Mouse (Mus musculus): ENCODE data around the gene Zdhhc5. TPM values are rescaled to one million over a fixed set of nuclear protein-coding genes. Genes with fewer than 3 reads are reported as not detected.
"Not testable (repeated sequence)": the region's sequence is repeated elsewhere in the genome, so short reads cannot be mapped to it uniquely, and the experiment has no call there.

Zdhhc5 gene
- polyA plus RNA-seq, 1 experiment = 61.8 TPM

DNA sequence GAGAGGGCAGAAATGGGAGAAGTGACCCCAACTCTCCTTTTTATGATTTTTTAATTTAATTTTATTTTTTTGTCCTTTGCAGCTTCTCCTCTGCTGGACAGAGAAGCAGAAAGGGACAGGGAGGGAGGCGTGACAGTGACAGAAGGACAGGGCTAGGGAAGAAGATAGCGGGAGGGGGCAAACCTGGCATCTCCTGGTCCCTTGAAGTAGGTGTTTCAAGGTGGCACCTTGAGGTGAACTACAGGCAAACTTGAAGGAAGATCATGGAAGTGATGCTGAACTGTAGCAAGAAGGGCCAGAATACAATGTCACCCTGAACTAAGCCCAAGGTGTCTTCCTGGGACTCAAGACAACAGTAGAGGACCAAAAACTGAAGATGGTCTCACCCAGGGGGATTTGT is 19.9 kb upstream of the Zdhhc5 start:
- no peak for DNase-seq (ENCODE audit: low read depth)

DNA sequence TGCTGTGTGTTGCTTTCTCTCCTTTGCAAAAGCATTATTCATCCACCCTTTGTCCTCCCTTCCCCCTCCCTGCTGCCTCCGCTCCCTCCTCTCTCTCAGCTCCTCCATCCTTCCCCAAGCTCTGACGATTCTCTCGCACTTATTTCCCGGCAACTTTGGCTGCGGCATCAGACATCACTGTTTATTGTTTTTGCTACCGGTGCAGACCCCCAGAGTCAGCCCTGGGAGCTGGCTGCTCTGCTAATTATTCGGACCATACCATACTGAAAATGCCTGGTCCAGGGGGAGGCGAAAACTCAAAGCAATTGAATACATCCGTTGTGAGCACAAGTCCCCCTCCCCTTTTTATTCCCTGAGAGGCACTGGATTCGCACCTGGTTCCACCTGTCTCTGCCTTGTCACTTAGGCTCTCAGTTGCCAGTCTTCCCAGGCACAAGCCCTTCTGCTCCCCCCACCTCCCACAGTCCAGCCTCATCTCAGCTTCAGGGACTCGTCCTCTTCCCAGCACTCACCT is 19.4 kb upstream of the Zdhhc5 start:
- no peak for DNase-seq (ENCODE audit: low read depth)

- no peak for DNase-seq (ENCODE audit: low read depth)
Measured at GRCm38 (mm10) chr2:84733579-84734300, 18.8 kb upstream of the Zdhhc5 start, which contains the start of gene Ypel4. Gene Ypel4 (plus strand): TSS chr2:84734058.

DNA sequence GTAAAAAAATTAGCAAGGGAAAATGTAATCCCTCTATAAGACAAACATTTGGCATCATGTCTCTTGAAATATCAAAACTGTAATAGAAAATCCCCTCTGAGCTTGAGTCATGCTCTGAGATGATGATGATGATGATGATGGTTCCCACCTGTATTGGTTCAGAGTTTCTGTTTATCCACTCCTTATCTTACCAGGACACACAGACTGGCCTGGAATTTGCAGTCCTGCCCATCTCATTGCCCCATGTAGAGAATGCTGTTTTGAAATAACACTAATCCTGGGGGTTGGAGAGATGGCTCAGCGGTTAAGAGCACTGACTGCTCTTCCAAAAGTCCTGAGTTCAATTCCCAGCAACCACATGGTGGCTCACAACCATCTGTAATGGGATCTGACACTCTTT is 17.4 kb upstream of the Zdhhc5 start:
- DNase-seq (ENCODE audit: low read depth) = no peak

DNA sequence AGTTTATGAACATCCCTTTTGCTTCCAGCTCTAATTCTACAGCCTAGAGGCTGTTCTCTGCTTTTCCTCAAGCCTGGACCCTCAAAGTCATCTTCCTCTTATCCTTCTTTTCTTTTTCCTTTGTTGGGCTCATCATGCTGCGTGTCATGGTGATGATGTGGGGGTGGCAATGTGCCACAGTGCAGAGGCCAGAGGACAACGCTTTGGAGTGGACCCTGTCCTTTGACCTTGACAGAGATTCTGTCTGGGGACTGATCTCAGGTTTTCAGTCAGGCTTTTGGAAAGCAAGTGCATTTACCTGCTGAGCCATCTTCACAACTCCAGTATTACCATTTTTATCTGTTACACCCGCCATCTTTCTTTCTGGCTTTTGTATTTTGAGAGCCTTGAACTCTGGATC is 16.2 kb upstream of the Zdhhc5 start:
- DNase-seq (ENCODE audit: low read depth) = no peak

DNA sequence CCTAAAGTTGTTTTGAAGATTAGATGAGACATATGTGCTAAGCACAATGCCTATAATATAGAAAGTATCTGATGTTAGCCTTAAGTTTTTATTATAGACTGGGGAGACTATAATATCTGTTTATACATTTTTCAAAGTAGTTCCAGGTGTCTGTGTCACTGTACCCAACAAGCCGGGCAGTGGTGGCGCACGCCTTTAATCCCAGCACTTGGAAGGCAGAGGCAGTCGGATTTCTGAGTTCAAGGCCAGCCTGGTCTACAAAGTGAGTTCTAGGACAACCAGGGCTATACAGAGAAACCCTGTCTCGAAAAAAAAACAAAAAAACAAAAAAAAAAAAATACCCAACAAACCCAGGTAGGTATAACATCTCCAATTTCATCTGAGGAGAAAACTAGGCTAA is 13.2 kb upstream of the Zdhhc5 start:
- DNase-seq (ENCODE audit: low read depth) = not testable (repeated sequence)

DNA sequence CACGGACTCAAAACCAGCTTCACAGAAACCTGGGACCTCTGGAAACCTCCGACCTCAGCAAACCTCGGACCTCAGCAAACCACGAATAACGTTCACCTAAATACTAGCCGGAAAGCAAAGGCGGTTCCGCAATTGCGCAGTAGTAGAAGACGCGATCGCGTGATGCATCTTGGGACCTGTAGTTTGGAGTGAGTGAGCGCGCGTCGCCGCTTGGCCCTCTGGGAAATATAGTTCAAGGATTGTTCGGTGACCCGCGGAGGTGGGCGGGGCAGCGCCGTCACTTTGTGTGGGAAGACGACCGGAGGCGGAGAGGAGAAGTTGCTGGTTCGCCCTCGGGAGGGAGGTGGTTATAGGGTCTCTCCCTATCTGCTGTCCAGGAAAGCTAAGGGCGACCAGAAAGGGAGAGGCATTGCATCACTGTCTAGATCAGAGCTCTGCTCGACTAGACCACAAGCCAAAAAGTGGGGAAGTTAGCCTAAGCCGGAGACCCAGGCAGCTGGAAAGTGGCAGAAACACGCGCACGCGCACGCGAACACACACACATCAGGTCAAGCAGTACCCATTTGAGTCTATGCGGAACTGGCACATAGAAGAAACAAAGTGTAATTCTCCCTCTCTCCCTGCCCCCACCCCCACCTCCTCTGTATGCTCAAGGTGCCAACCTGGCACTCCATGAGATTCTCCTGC is 12.3 kb upstream of the Zdhhc5 start, which contains the start of gene Clp1:
Gene Clp1, minus strand, starts transcription at position 179 of the 687 bp plus-strand sequence.
- no peak for DNase-seq (ENCODE audit: low read depth)

- DNase-seq (ENCODE audit: low read depth) = no peak
Measured at GRCm38 (mm10) chr2:84726716-84727115, 11.7 kb upstream of the Zdhhc5 start.

DNA sequence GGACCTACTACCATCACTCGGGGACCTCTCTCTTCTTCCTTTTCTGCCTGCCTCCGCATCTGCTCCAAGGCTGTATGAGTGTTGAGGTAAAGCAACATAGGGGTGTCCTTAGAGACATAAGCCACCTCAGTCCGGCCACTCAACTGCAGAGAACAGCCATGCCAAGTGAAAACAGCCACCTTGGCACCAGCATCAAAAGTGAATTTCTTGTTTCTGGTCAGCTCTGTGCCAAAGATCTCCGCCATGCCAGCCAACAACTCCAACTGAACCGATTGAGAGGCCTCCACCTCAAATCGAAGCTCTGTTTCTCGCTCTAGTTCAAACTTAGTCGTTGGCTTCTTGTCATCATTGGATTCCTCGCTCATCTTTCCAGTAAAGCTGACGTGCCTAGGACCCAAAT is 10.8 kb upstream of the Zdhhc5 start:
- no peak for DNase-seq (ENCODE audit: low read depth)

DNA sequence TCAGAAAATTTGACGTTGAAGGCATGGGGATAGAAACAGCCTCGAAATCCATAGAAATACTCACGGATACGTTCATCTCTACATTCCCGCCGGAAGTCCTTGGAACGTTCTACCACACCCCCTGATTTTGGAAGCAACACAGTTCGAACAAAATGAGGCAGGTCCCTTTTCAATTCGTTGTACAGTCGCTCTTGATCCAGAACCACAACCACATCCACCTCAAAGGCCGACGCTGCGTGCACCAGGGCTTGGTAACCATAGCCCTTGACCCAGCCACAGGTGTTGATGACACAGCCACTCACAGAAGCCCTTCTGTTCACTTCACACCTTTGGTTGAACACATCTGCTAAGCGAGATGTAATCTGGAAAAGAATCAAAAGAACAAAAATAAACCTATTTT is 8.9 kb upstream of the Zdhhc5 start:
- no peak for DNase-seq (ENCODE audit: low read depth)

DNA sequence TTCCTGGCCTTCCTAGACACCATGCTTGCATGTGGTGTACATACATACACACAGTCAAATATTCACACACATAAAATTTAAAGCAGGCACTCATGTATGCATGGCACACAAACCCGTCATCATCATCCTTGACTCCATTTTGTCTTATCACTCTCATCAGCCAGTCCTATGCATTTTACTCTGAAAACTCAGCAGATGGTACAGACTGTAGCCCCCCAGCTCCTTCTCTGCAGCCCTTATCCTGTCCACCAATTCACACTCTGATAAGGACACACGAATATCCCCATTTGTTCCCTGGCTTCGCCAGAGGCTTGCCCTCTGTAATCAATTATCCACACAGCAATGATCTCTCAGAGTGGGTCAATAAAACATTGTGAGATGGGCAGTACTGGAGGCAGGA is 6.2 kb upstream of the Zdhhc5 start:
- no peak for DNase-seq (ENCODE audit: low read depth)

DNA sequence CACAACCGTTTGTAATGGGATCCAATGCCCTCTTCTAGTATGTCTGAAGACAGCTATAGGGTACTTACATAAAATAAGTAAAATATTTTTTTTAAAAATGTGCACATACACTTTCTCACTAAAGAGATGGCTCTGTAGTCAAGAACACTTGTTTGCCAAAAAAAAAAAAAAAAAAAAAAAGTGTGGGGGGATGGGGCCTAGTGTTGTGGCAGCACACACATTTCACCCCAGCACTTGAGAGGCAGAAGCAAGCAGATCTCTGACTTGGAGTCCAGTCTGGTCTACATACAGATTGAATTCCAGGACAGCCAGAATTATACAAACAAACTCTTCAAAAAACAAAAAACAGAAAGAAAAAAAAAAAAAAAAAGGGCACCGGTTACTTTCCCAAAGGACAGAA is 5.7 kb upstream of the Zdhhc5 start:
- no peak for DNase-seq (ENCODE audit: low read depth)

- DNase-seq (ENCODE audit: low read depth) = no peak
Measured at GRCm38 (mm10) chr2:84717357-84717756, 2.4 kb upstream of the Zdhhc5 start.

DNA sequence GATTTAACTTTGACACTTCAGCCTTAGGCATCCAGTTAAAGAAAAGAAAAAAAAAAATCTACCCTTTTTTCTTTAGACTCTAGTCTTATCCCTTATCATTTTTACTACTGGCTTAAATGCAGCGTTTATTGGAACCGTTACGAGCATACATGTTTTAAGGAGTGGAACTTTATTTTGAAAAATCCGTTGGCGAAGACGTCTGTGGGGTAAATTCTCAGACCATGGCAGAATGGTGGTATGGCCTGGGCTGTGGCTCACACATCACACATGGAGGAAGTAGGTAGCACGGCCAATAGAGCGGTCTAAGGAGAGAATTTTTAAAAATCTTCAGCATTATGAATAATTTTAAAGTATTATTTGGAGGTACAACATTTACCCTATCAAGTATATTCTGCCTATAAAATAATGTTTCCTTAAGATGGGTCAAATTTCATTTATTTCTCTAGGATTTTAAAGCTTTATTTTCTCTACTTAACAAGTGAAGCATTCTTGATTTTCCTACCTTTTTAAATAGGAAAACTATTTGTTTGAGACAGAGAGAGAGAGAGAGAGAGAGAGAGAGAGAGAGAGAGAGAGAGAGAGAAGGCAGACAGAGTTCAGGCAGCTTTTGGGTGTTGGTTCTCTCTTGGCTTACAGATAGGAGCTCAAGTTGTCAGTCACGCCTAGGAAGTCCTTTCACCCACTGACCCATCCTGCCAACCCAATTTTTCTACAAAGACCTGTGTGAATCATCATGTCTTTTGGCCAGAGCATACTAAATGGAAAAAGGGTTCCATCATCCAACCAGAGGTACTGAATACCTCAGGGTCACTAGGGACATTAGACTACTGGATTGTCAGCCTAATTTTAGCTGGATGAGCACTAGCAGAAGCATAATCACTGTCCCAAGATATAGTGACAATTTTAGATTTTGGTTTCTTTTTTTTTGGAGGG is 1.7 kb upstream of the Zdhhc5 start:
- DNase-seq (ENCODE audit: low read depth) = no peak

DNA sequence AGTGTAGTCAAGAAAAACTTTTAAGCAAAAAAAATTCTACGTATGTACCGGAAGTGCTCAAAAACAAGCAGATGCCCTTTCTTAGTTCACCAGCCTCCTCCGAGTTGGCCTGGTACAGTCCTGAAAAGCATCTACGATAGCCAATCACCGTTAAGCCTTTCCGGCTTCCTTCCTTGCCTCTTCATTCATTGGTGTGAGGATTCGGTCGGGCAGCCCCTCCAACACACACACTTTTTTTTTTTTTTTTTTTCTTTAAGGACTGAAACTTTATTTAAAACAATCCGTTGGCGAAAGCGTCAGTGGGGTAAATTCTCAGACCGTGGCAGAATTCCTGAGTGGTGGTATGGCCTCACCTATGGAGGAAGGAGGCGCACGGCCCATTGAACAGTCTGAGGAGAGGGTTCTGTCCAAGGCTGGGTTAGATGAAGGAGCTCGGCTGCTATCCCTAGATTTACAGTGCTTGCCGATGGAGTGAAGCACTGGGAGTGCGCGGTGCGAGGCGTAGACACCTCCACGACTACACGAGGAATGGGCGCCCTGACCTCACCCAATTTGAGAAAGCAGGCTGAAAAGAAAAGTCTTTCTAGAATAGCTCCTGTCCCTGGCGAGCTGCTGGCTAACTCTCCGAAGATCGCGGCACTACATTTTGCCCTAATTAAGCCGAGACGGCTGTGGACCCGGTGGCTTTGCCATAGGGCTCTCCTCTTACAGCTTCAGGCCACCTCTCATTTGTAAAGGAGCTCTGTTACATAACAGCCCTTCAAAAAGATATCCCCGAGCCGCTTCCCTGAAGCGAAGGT is 782 bp upstream of the Zdhhc5 start:
- peak; percentile 79 for DNase-seq (ENCODE audit: low read depth)

GRCm38 (mm10) chr2:84714422-84714810 is 564 bp downstream of the Zdhhc5 start:
- no peak for DNase-seq (ENCODE audit: low read depth)

GRCm38 (mm10) chr2:84711898-84712297 is 3.1 kb downstream of the Zdhhc5 start:
- DNase-seq (ENCODE audit: low read depth) = no peak

DNA sequence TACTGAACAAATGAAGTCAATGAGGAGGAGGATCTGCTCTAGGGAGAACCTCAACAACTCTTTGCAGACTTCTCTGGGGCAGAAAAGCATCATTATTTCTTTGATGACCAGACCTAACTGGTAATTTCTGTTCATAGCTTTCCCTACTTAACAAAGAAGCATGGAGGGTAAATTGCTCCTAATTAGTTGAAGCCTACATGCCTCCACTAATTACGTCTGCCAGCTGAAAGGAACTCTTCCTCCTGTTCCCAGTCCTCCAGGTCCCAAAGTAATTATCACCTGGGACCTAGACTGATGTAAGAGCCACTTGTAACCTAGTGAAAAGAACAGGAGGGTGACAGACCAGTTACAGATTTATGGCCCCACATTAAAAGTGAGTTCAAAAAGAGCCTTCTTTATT is 7.5 kb downstream of the Zdhhc5 start:
- DNase-seq (ENCODE audit: low read depth) = no peak

- no peak for DNase-seq (ENCODE audit: low read depth)
Measured at GRCm38 (mm10) chr2:84705295-84705694, 9.7 kb downstream of the Zdhhc5 start.

- no peak for DNase-seq (ENCODE audit: low read depth)
Measured at GRCm38 (mm10) chr2:84704329-84704728, 10.7 kb downstream of the Zdhhc5 start.

GRCm38 (mm10) chr2:84703497-84703896 is 11.5 kb downstream of the Zdhhc5 start:
- no peak for DNase-seq (ENCODE audit: low read depth)

All from gonadal fat pad, adult 2 months (tissue).